Mouse (Mus musculus) hindbrain, embryonic 12.5 days (tissue): ENCODE results near the gene Iqgap3. TPM values are rescaled to one million over a fixed set of nuclear protein-coding genes. Genes with fewer than 3 reads are reported as not detected.

Source experiments
- ATAC-seq: fragments of 200-750 bp; cut with Nextera tagmentation; 2 replicates; pipeline ENCODE4 v1.8.0; 2017; ENCODE audit warnings: moderate TSS enrichment; ENCODE audit not compliant: low FRiP score
- H3K27ac ChIP-seq: fragments of 300-500 bp; sonication (generic); 2 replicates; pipeline ENCODE4 v1.5.1; 2016; ENCODE audit warnings: mild to moderate bottlenecking
- H3K27me3 ChIP-seq: fragments of 300-500 bp; sonication (generic); 2 replicates; pipeline ENCODE4 v1.6.1; 2016; ENCODE audit warnings: mild to moderate bottlenecking
- H3K36me3 ChIP-seq: fragments of 300-500 bp; sonication (generic); 2 replicates; pipeline ENCODE4 v1.6.1; 2016; ENCODE audit warnings: mild to moderate bottlenecking
- H3K4me1 ChIP-seq: fragments of 300-500 bp; sonication (generic); 2 replicates; pipeline ENCODE4 v1.6.1; 2016
- H3K4me2 ChIP-seq: fragments of 300-500 bp; sonication (generic); replicated peaks from 2 replicates; pipeline ENCODE4 v1.6.1; 2016; ENCODE audit warnings: mild to moderate bottlenecking
- H3K4me3 ChIP-seq: fragments of 300-500 bp; sonication (generic); 2 replicates; pipeline ENCODE4 v1.5.1; 2016; ENCODE audit warnings: mild to moderate bottlenecking
- H3K9ac ChIP-seq: fragments of 300-500 bp; sonication (generic); 2 replicates; pipeline ENCODE4 v1.6.1; 2016; ENCODE audit warnings: mild to moderate bottlenecking, moderate library complexity
- H3K9me3 ChIP-seq: fragments of 300-500 bp; sonication (generic); replicated peaks from 2 replicates; pipeline ENCODE4 v1.6.1; 2016; ENCODE audit warnings: mild to moderate bottlenecking
- WGBS: fragments of 180-500 bp; shearing (Covaris S2); methylation state at CpG from one replicate; pipeline ENCODE4 v1.1.7; 2016; 5-methylcytosine and 5-hydroxymethylcytosine counted together
- polyA plus RNA-seq: library from polyadenylated mRNA; unstranded; fragments of >200 nt; fragmentation: Nextera tagmentation; extraction: Ambion mirVana; gene quantifications from 2 replicates; pipeline ENCODE4 v1.2.1, GENCODE M21; 2016

The Iqgap3 gene
- polyA plus RNA-seq, 1 experiment from 2014 or later = 14.7 TPM

- H3K27ac ChIP-seq = no peak overlapping the region
- H3K9me3 ChIP-seq = no peaks in the 10 kb centered on the region
- ATAC-seq = no peak
- no peak overlapping the region for H3K4me2 ChIP-seq
- 93% methylated on average over 3 of the region's 3 CpGs for WGBS
- H3K4me3 ChIP-seq = no peak overlapping the region
- 0 out of 2 replicates have a peak, but pooled peaks cover 4% of the 10 kb centered on the region for H3K4me1 ChIP-seq
- no peak overlapping the region for H3K9ac ChIP-seq
- no peaks in the 10 kb centered on the region for H3K36me3 ChIP-seq
- H3K27me3 ChIP-seq = no peaks in the 10 kb centered on the region
Observed at GRCm38 (mm10) chr3:88131071-88131470, 49.3 kb downstream of the Iqgap3 start.

- H3K4me3 ChIP-seq = no peak overlapping the region
- H3K4me2 ChIP-seq = no peak overlapping the region
- 0 out of 2 replicates have a peak, but pooled peaks cover 4% of the 10 kb centered on the region for H3K4me1 ChIP-seq
- H3K27me3 ChIP-seq = no peaks in the 10 kb centered on the region
- H3K9me3 ChIP-seq = no peaks in the 10 kb centered on the region
- ATAC-seq = no peak
- no peaks in the 10 kb centered on the region for H3K36me3 ChIP-seq
- H3K27ac ChIP-seq = no peak overlapping the region
- 73% methylated on average over 2 of the region's 2 CpGs for WGBS
- H3K9ac ChIP-seq = no peak overlapping the region
Observed at GRCm38 (mm10) chr3:88132492-88132891, 50.7 kb downstream of the Iqgap3 start.

GRCm38 (mm10) chr3:88133187-88133771, 51.5 kb downstream of the Iqgap3 start:
- Histone ChIP-seq H3K9me3 (no peaks in the 10 kb centered on the region), H3K4me1 (0 out of 2 replicates have a peak, but pooled peaks cover 7% of the 10 kb centered on the region), H3K4me3 (no peak overlapping the region), H3K9ac (no peak overlapping the region), H3K27me3 (no peaks in the 10 kb centered on the region), H3K36me3 (no peaks in the 10 kb centered on the region), H3K4me2 (no peak overlapping the region), H3K27ac (no peak overlapping the region)
- no peak for ATAC-seq
- 71% methylated on average over 4 of the region's 4 CpGs for WGBS

GRCm38 (mm10) chr3:88136346-88136745, 54.6 kb downstream of the Iqgap3 start:
- ATAC-seq = no peak
- H3K27me3 ChIP-seq = peaks cover 22% of the 10 kb centered on the region
- no peaks in the 10 kb centered on the region for H3K9me3 ChIP-seq
- no peak overlapping the region for H3K4me2 ChIP-seq
- 92% methylated on average over 9 of the region's 9 CpGs for WGBS
- H3K4me1 ChIP-seq = peaks cover 21% of the 10 kb centered on the region
- no peak overlapping the region for H3K4me3 ChIP-seq
- H3K9ac ChIP-seq = no peak overlapping the region
- H3K27ac ChIP-seq = no peak overlapping the region
- H3K36me3 ChIP-seq = no peaks in the 10 kb centered on the region

GRCm38 (mm10) chr3:88136945-88137494, 55.2 kb downstream of the Iqgap3 start:
- Histone ChIP-seq H3K4me2 (no peak overlapping the region), H3K9me3 (no peaks in the 10 kb centered on the region), H3K4me3 (no peak overlapping the region), H3K9ac (no peak overlapping the region), H3K27me3 (peaks cover 23% of the 10 kb centered on the region), H3K36me3 (no peaks in the 10 kb centered on the region), H3K27ac (no peak overlapping the region), H3K4me1 (peaks cover 24% of the 10 kb centered on the region)
- no peak for ATAC-seq
- 81% methylated on average over 4 of the region's 4 CpGs for WGBS

GRCm38 (mm10) chr3:88137821-88138220, 56.0 kb downstream of the Iqgap3 start:
- 13% methylated on average over 3 of the region's 3 CpGs for WGBS
- no peak for ATAC-seq
- H3K9ac ChIP-seq = peak overlapping the region; percentile 37; the same call in 1 of the 2 replicates
- no peaks in the 10 kb centered on the region for H3K9me3 ChIP-seq
- peak overlapping the region; percentile 72 for H3K27ac ChIP-seq
- H3K4me1 ChIP-seq = peaks cover 24% of the 10 kb centered on the region
- H3K4me2 ChIP-seq = peak overlapping the region; percentile 93
- no peaks in the 10 kb centered on the region for H3K36me3 ChIP-seq
- peak overlapping the region; percentile 50 for H3K4me3 ChIP-seq
- H3K27me3 ChIP-seq = peaks cover 23% of the 10 kb centered on the region

- no peaks in the 10 kb centered on the region for H3K9me3 ChIP-seq
- peak; percentile 65 for ATAC-seq
- H3K4me1 ChIP-seq = peaks cover 28% of the 10 kb centered on the region
- peak overlapping the region; percentile 50 for H3K4me3 ChIP-seq
- peak overlapping the region; percentile 72 for H3K27ac ChIP-seq
- H3K27me3 ChIP-seq = peaks cover 23% of the 10 kb centered on the region
- H3K9ac ChIP-seq = peak overlapping the region; percentile 59
- H3K36me3 ChIP-seq = no peaks in the 10 kb centered on the region
- under 1% methylated on average over 32 of the region's 32 CpGs for WGBS
- peak overlapping the region; percentile 93 for H3K4me2 ChIP-seq
Observed at GRCm38 (mm10) chr3:88138336-88139242, 56.8 kb downstream of the Iqgap3 start.

- H3K9ac ChIP-seq = peak overlapping the region; percentile 59
- peaks cover 36% of the 10 kb centered on the region for H3K4me1 ChIP-seq
- no peak for ATAC-seq
- H3K4me2 ChIP-seq = peak overlapping the region; percentile 93
- peak overlapping the region; percentile 72 for H3K27ac ChIP-seq
- H3K4me3 ChIP-seq = peak overlapping the region; percentile 50
- no peaks in the 10 kb centered on the region for H3K9me3 ChIP-seq
- 18% methylated on average over 25 of the region's 25 CpGs for WGBS
- no peaks in the 10 kb centered on the region for H3K36me3 ChIP-seq
- peaks cover 23% of the 10 kb centered on the region for H3K27me3 ChIP-seq
Observed at GRCm38 (mm10) chr3:88139243-88140177, 57.7 kb downstream of the Iqgap3 start.

- no peak overlapping the region for H3K4me2 ChIP-seq
Observed at GRCm38 (mm10) chr3:88140178-88140902, 58.6 kb downstream of the Iqgap3 start.

GRCm38 (mm10) chr3:88140903-88141430, 59.2 kb downstream of the Iqgap3 start:
- no peak overlapping the region for H3K9ac ChIP-seq
- no peak for ATAC-seq
- no peak overlapping the region for H3K4me3 ChIP-seq
- peaks cover 51% of the 10 kb centered on the region for H3K4me1 ChIP-seq
- H3K27me3 ChIP-seq = peaks cover 23% of the 10 kb centered on the region
- no peaks in the 10 kb centered on the region for H3K9me3 ChIP-seq
- peak overlapping the region; percentile 93 for H3K4me2 ChIP-seq
- WGBS = 53% methylated on average over 6 of the region's 6 CpGs
- peak overlapping the region; percentile 98 for H3K27ac ChIP-seq
- H3K36me3 ChIP-seq = no peaks in the 10 kb centered on the region

More at GRCm38 (mm10) chr3:88140178-88140902, 58.6 kb downstream of the Iqgap3 start:
- H3K27me3 ChIP-seq = peaks cover 23% of the 10 kb centered on the region
- H3K9ac ChIP-seq = no peak overlapping the region
- peaks cover 45% of the 10 kb centered on the region for H3K4me1 ChIP-seq
- no peaks in the 10 kb centered on the region for H3K9me3 ChIP-seq
- ATAC-seq = no peak
- no peak overlapping the region for H3K4me3 ChIP-seq
- WGBS = 25% methylated on average over 11 of the region's 11 CpGs
- no peaks in the 10 kb centered on the region for H3K36me3 ChIP-seq
- H3K27ac ChIP-seq = peak overlapping the region; percentile 98

- 15% methylated on average over 9 of the region's 9 CpGs for WGBS
- Histone ChIP-seq H3K9me3 (no peaks in the 10 kb centered on the region), H3K4me1 (peaks cover 55% of the 10 kb centered on the region), H3K27me3 (peaks cover 23% of the 10 kb centered on the region), H3K4me3 (peak overlapping the region; percentile 96), H3K27ac (peak overlapping the region; percentile 98), H3K9ac (peak overlapping the region; percentile 41; the same call in 1 of the 2 replicates), H3K4me2 (peak overlapping the region; percentile 93), H3K36me3 (no peaks in the 10 kb centered on the region)
- no peak for ATAC-seq
Observed at GRCm38 (mm10) chr3:88141439-88141786, 59.6 kb downstream of the Iqgap3 start.
